Comparison of ENCODE assay signal across 16 mouse cellular contexts in genomic region chrX:109954533-109954932, GRCm38 (mm10).
"Had no signal": no experiment of that assay in that cellular context is flagged by ENCODE, and none has a peak within 500 bp of the region (broad histone marks: within the 10 kb centered on the region; RNA-seq: fewer than 3 reads in every experiment).

No protein-coding gene starts in this region.

- H3K9me3 ChIP-seq: neural tube, embryonic 13.5 days; neural tube, embryonic 15.5 days; stomach, embryonic 15.5 days had no signal

- H3K9ac ChIP-seq: neural tube, embryonic 13.5 days; neural tube, embryonic 15.5 days; stomach, embryonic 15.5 days had no signal

- H3K27me3 ChIP-seq: neural tube, embryonic 13.5 days; neural tube, embryonic 15.5 days; stomach, embryonic 15.5 days had no signal

- H3K4me1 ChIP-seq: neural tube, embryonic 13.5 days; neural tube, embryonic 15.5 days; stomach, embryonic 15.5 days had no signal

- H3K36me3 ChIP-seq: neural tube, embryonic 13.5 days; neural tube, embryonic 15.5 days; stomach, embryonic 15.5 days had no signal

- H3K4me3 ChIP-seq: neural tube, embryonic 13.5 days; neural tube, embryonic 15.5 days; stomach, embryonic 15.5 days had no signal

- H3K4me2 ChIP-seq: neural tube, embryonic 13.5 days; neural tube, embryonic 15.5 days; stomach, embryonic 15.5 days had no signal

- H3K27ac ChIP-seq: neural tube, embryonic 13.5 days; neural tube, embryonic 15.5 days; stomach, embryonic 15.5 days; stomach, postnatal 0 days had no signal

- DNase-seq: retina, postnatal 1 day; right cerebral cortex, adult 18-20 months; right cerebral cortex, postnatal 14 days; right cerebral cortex, postnatal 25 days; right cerebral cortex, postnatal 4 days; spleen, adult 18-20 months; thymus, adult 18-20 months; thymus, adult 2 months; thymus, postnatal 14 days; thymus, postnatal 25 days; thymus, postnatal 36 days; thymus, postnatal 4 days had no signal
